Mouse (Mus musculus) C2C12 (cell line): ENCODE measurements at regions not wholly inside any gene's neighbourhood (a gene's known extent, or its start where the extent isn't known, plus 50 kb on each side); places are given as distances from the start of the nearest gene placed in this dataset.

Source experiments
- CEBPB ChIP-seq: IDR thresholded peaks from one replicate; pipeline ENCODE4 v1.6.1; 2011; ENCODE audit warnings: low read depth, mild to moderate bottlenecking, control low read depth, moderate library complexity
- CTCF ChIP-seq: IDR thresholded peaks from one replicate; pipeline ENCODE4 v1.5.1; 2011; ENCODE audit not compliant: control insufficient read depth, insufficient read depth, insufficient read length
- MYOD1 ChIP-seq: IDR thresholded peaks from one replicate; pipeline ENCODE4 v1.6.1; 2011; ENCODE audit warnings: low read depth; ENCODE audit not compliant: control insufficient read depth, insufficient read length

DNA sequence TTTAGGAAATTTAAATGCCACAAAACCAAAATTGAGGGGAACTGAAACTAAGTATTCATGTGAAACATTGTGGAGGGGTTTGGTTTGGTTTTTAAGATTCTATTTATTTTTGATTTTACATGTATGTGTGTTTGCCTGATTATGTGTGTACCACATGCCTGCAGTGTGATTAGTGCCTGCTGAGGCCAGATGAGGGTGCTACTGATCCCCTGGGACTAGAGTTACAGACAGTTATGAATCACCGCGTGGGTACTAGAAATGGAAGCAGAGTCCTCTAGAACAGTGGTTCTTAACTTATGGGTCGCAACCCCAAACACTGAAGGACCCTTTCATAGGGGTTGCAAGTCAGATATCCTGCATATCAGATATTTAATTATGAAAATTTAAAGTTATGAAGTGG is 54.0 kb upstream of the Nfe2l3 start:
- TF ChIP-seq CTCF, result no peak
- no peak for TF ChIP-seq CEBPB
- TF ChIP-seq MYOD1, result no peak
